Mouse (Mus musculus) limb, embryonic 10.5 days (tissue): ENCODE results near the gene B830017H08Rik. TPM values are rescaled to one million over a fixed set of nuclear protein-coding genes. Genes with fewer than 3 reads are reported as not detected.

Source experiments
- DNase-seq: peaks from one replicate; pipeline ENCODE4 v3.0.0-alpha.2; 2017; ENCODE audit warnings: low spot score
- H3K27ac ChIP-seq: fragments of 300-500 bp; sonication (generic); 2 replicates; pipeline ENCODE4 v1.5.1; 2016; ENCODE audit warnings: mild to moderate bottlenecking
- H3K27me3 ChIP-seq: fragments of 300-500 bp; sonication (generic); 2 replicates; pipeline ENCODE4 v1.6.1; 2016; ENCODE audit warnings: low read depth, mild to moderate bottlenecking; ENCODE audit not compliant: poor library complexity, severe bottlenecking
- H3K36me3 ChIP-seq: fragments of 300-500 bp; sonication (generic); 2 replicates; pipeline ENCODE4 v1.6.1; 2016; ENCODE audit warnings: mild to moderate bottlenecking, moderate library complexity
- H3K4me1 ChIP-seq: fragments of 300-500 bp; sonication (generic); 2 replicates; pipeline ENCODE4 v1.6.1; 2016
- H3K4me3 ChIP-seq: fragments of 300-500 bp; sonication (generic); 2 replicates; pipeline ENCODE4 v1.5.1; 2016; ENCODE audit warnings: mild to moderate bottlenecking, moderate library complexity
- H3K9me3 ChIP-seq: fragments of 300-500 bp; sonication (generic); replicated peaks from 2 replicates; pipeline ENCODE4 v1.6.1; 2016; ENCODE audit warnings: mild to moderate bottlenecking
- WGBS: fragments of 180-500 bp; shearing (Covaris S2); methylation state at CpG from one replicate; pipeline ENCODE4 v1.1.7; 2016; 5-methylcytosine and 5-hydroxymethylcytosine counted together
- polyA plus RNA-seq: library from polyadenylated mRNA; unstranded; fragments of >200 nt; fragmentation: Nextera tagmentation; extraction: Ambion mirVana; gene quantifications from 2 replicates; pipeline ENCODE4 v1.2.1, GENCODE M21; 2016

The B830017H08Rik gene
- polyA plus RNA-seq, 1 experiment from 2014 or later = 0.61 TPM

- WGBS = 80% methylated on average over 8 of the region's 8 CpGs
- Histone ChIP-seq H3K36me3 (no peaks in the 10 kb centered on the region), H3K4me1 (peaks cover 16% of the 10 kb centered on the region), H3K4me3 (0 out of 2 replicates have a peak overlapping the region, but pooled peaks have one; percentile 60), H3K9me3 (no peaks in the 10 kb centered on the region), H3K27me3 (peaks cover 53% of the 10 kb centered on the region), H3K27ac (peak overlapping the region; percentile 89; the same call in 1 of the 2 replicates)
- no peak for DNase-seq
Observed at GRCm38 (mm10) chr16:17816528-17816927, 16.4 kb upstream of the B830017H08Rik start.

GRCm38 (mm10) chr16:17826500-17826899, 6.4 kb upstream of the B830017H08Rik start:
- Histone ChIP-seq H3K27me3 (peaks cover 28% of the 10 kb centered on the region), H3K9me3 (no peaks in the 10 kb centered on the region), H3K4me3 (no peak overlapping the region), H3K36me3 (no peaks in the 10 kb centered on the region), H3K27ac (no peak overlapping the region), H3K4me1 (peaks cover 51% of the 10 kb centered on the region)
- 78% methylated on average over 2 of the region's 2 CpGs for WGBS
- no peak for DNase-seq

GRCm38 (mm10) chr16:17828229-17828628, 4.7 kb upstream of the B830017H08Rik start:
- DNase-seq = no peak
- no peaks in the 10 kb centered on the region for H3K9me3 ChIP-seq
- H3K27me3 ChIP-seq = peaks cover 45% of the 10 kb centered on the region
- 81% methylated on average over 2 of the region's 2 CpGs for WGBS
- H3K4me1 ChIP-seq = peaks cover 67% of the 10 kb centered on the region
- H3K27ac ChIP-seq = peak overlapping the region; percentile 76
- no peak overlapping the region for H3K4me3 ChIP-seq
- no peaks in the 10 kb centered on the region for H3K36me3 ChIP-seq

DNA sequence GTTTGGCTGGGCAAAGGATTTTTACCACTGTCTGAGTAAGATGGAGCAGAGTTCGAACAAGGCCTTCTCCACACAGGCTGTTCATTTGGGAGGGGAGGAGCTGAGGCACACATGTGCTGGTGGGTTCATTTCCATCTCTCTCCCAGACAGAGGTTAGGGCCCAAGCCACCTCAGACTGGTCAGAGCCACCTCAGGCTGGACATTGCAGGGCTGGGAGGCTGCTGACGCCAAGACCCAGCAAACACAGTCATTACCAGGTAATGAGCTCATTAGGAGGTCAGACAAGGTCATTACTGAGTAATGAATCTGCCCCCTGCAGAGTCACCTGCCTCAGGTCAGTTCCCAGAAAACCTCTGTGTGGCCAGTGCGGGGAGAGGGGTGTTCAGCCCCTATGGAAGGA, 4.1 kb upstream of the B830017H08Rik start:
- H3K27ac ChIP-seq = peak overlapping the region; percentile 76
- no peaks in the 10 kb centered on the region for H3K36me3 ChIP-seq
- peaks cover 74% of the 10 kb centered on the region for H3K4me1 ChIP-seq
- no peak overlapping the region for H3K4me3 ChIP-seq
- H3K27me3 ChIP-seq = peaks cover 49% of the 10 kb centered on the region
- H3K9me3 ChIP-seq = no peaks in the 10 kb centered on the region
- WGBS = 45% methylated on average over 3 of the region's 3 CpGs
- peak; percentile 71 for DNase-seq

DNA sequence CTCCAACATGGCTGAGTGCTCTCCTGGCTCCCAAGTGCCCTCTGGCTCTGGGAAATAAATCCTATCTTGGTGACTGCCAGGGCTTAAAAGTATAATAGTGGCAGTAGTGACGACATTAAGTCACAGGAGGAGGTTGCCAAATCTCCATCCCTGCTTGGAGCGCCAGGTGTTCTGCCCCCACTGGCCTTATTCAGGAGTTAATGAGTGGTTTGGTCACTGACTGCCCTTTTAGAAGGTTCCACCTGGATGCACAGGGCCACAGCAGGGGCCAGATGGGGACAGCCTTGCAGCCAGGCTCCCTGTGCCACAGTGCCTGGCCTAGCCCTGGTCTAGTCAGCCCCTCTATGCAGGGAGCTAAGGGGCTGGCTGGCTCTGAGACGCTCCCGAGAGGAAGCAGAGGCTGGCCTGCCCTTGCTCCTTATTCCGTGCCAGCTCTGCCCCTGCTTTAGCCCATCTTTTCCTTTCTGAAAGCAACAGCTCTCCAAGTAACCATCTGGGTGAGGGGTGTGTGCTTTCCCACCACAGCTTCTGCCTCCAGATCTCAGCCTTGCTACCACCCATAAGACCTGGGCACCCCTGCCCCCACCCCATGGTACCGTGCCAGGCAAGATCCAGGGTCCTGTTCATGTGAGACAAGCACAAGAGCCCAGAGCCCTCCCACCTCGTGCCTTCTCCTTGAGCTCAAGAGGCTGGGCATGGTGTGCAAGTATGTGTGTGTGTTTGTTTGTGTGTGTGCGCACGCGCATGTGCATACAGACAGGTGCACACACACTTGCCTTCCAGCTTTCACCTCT, 2.3 kb upstream of the B830017H08Rik start:
- no peaks in the 10 kb centered on the region for H3K9me3 ChIP-seq
- H3K4me3 ChIP-seq = no peak overlapping the region
- no peaks in the 10 kb centered on the region for H3K36me3 ChIP-seq
- 69% methylated on average over 10 of the region's 10 CpGs for WGBS
- no peak for DNase-seq
- H3K4me1 ChIP-seq = peaks cover 81% of the 10 kb centered on the region
- H3K27ac ChIP-seq = peak overlapping the region; percentile 70
- H3K27me3 ChIP-seq = peaks cover 66% of the 10 kb centered on the region

DNA sequence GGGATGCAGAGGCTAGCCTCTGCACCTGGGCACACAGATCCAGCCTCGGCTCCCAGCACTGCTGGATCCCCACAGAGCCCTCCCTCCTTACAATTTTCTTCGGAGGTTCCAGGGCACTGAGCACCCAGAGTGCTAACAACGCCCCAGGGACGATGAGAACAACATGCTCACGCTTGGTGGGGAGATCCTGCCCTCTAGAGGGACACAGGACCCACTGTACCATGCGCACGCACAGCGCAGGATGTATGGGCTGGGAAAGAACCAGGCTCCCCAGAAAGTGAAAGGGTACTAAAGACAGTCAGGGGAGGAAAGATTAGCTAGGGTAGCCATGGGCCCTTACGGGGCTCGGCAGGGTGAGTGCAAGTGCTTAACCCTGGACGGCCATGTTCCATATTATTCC, 1.1 kb upstream of the B830017H08Rik start:
- WGBS = 18% methylated on average over 11 of the region's 11 CpGs
- Histone ChIP-seq H3K27ac (peak overlapping the region; percentile 70), H3K27me3 (peaks cover 78% of the 10 kb centered on the region), H3K9me3 (no peaks in the 10 kb centered on the region), H3K36me3 (no peaks in the 10 kb centered on the region), H3K4me3 (no peak overlapping the region), H3K4me1 (peaks cover 77% of the 10 kb centered on the region)
- peak; percentile 44 for DNase-seq

- peaks cover 62% of the 10 kb centered on the region for H3K4me1 ChIP-seq
- H3K36me3 ChIP-seq = peaks cover 4% of the 10 kb centered on the region; the same call in 1 of the 2 replicates
- H3K4me3 ChIP-seq = peak overlapping the region; percentile 79
- DNase-seq = peak; percentile 74
- peak overlapping the region; percentile 91 for H3K27ac ChIP-seq
- no peaks in the 10 kb centered on the region for H3K9me3 ChIP-seq
- peaks cover 88% of the 10 kb centered on the region for H3K27me3 ChIP-seq
- WGBS = under 1% methylated on average over 37 of the region's 37 CpGs
Observed at GRCm38 (mm10) chr16:17833321-17833680, 380 bp downstream of the B830017H08Rik start.

DNA sequence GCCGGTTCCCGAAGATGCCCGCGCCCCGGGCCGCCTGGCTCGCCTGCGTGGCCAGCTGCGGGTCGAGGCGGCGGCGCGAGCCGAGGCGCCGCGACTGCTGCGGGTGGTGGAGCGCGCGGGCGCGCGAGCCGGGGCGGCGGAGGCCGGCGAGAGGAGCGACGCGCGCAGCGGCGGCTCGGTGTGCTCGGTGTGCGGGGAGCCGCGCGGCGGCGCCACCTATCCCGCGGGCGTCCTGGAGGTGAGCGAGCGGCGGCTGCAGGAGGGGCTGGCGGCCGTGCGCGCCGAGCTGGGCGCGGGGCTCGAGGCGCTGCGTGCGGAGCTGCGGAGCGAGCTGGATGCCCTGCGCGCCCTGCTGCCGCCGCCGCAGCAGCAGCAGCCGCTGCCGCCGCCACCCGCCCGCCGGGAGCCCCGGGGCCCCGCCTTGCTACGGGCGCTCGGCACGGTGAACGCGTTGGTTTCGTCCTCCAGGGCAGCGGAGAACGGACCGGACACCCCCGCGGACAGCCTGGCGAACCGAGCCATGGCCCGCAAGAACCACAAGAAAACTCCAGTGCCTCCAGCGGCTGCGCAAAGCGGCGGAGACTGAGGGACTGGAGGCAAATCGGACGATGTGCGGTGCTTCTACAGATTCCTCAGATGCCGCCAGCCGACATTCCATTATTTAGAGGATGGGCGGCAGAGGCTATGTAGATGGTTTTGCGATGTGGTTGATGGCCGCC, 919 bp downstream of the B830017H08Rik start:
- WGBS = 7% methylated on average over 103 of the region's 103 CpGs
- peak overlapping the region; percentile 91 for H3K27ac ChIP-seq
- H3K4me3 ChIP-seq = peak overlapping the region; percentile 79
- H3K27me3 ChIP-seq = peaks cover 88% of the 10 kb centered on the region
- peaks cover 57% of the 10 kb centered on the region for H3K4me1 ChIP-seq
- H3K36me3 ChIP-seq = peaks cover 4% of the 10 kb centered on the region; the same call in 1 of the 2 replicates
- DNase-seq = peak; percentile 73
- H3K9me3 ChIP-seq = no peaks in the 10 kb centered on the region

DNA sequence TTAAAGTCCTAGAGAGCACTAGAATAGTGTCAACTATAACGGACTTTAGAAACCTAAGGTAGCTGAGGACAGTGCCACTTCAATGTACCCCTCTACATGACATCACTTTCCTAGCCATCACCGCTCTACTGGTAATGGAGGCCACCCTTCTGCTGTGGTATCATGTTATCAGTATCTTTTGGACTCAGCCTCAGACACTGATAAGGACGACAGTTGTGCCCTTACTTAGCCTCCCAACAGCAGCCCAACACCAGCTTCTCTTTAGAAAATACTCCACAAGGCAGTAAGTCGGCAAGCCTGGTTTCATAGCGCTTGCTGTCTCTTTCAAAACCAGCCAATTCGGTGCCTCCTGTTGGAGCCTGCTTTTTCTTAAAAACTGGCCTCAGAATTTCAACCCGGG, 1.6 kb downstream of the B830017H08Rik start:
- WGBS = 56% methylated on average over 7 of the region's 7 CpGs

GRCm38 (mm10) chr16:17835481-17835880, 2.6 kb downstream of the B830017H08Rik start:
- no peak overlapping the region for H3K27ac ChIP-seq
- no peak overlapping the region for H3K4me3 ChIP-seq
- peaks cover 41% of the 10 kb centered on the region for H3K4me1 ChIP-seq
- peak; percentile 35 for DNase-seq
- H3K36me3 ChIP-seq = peaks cover 11% of the 10 kb centered on the region
- whole genome bisulfite sequencing = 66% methylated on average over 13 of the region's 13 CpGs
- H3K9me3 ChIP-seq = no peaks in the 10 kb centered on the region
- H3K27me3 ChIP-seq = peaks cover 76% of the 10 kb centered on the region

More for the DNA sequence above, 1.6 kb downstream of the B830017H08Rik start:
- H3K4me3 ChIP-seq = peak overlapping the region; percentile 79
- peaks cover 50% of the 10 kb centered on the region for H3K4me1 ChIP-seq
- no peaks in the 10 kb centered on the region for H3K9me3 ChIP-seq
- DNase-seq = no peak
- H3K27ac ChIP-seq = no peak overlapping the region; the same call in 1 of the 2 replicates
- H3K27me3 ChIP-seq = peaks cover 85% of the 10 kb centered on the region
- peaks cover 4% of the 10 kb centered on the region; the same call in 1 of the 2 replicates for H3K36me3 ChIP-seq

DNA sequence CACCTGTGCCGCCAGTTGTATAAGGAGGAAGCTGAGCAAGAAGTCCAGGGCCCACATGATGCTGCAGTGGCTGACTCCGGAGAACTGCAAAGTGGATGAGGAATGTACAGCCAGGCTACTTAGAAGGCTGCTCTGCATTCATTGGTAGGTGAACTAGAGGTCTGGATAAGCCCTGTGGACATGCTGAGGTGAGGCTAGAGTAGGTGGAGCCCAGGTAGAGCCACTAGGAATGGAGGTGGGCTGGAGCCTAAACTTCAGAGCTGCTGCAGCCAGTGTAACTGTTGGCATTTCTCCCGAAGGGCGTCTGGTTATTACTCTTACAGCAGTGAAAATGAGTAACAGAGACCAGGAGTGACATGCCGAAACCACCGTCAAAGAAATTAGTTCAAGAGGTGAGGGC, 5.1 kb downstream of the B830017H08Rik start, which contains the start of gene Car15:
Gene Car15 (minus strand): TSS at position 314 of the 400 bp plus-strand sequence.
- WGBS = 83% methylated on average over 6 of the region's 6 CpGs
- peaks cover 37% of the 10 kb centered on the region for H3K36me3 ChIP-seq
- H3K27me3 ChIP-seq = peaks cover 50% of the 10 kb centered on the region
- no peaks in the 10 kb centered on the region for H3K9me3 ChIP-seq
- H3K4me1 ChIP-seq = peaks cover 16% of the 10 kb centered on the region
- H3K27ac ChIP-seq = no peak within 1 kb of the TSS
- no peak within 1 kb of the TSS for H3K4me3 ChIP-seq
- no peak for DNase-seq

DNA sequence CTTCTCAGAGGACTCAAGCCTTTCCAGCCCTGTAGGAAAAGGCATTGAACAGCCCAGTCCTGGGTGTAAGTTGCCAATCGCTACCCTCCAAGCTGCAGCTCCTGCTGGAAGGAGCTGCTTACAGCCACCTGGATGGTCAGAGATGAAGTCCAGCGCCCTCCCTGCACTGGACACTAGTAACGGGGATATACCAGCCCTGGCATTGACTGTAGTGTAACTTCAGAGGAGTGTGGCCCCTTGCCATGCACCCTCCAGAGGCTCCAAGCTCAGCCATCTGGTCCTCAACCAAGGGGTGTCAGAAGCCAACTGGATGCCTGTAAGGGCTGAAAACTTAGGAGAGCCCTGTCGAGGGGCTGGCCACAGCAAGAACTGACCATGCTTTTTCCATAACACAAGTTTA, 7.1 kb downstream of the B830017H08Rik start:
- H3K9me3 ChIP-seq = no peaks in the 10 kb centered on the region
- peaks cover 56% of the 10 kb centered on the region for H3K36me3 ChIP-seq
- H3K27ac ChIP-seq = no peak overlapping the region
- no peak overlapping the region for H3K4me3 ChIP-seq
- peaks cover 31% of the 10 kb centered on the region for H3K27me3 ChIP-seq
- H3K4me1 ChIP-seq = no peaks in the 10 kb centered on the region
- 90% methylated on average over 4 of the region's 4 CpGs for WGBS
- no peak for DNase-seq

- Histone ChIP-seq H3K27ac (no peak overlapping the region), H3K27me3 (peaks cover 6% of the 10 kb centered on the region; the same call in 1 of the 2 replicates), H3K4me1 (no peaks in the 10 kb centered on the region), H3K4me3 (no peak overlapping the region), H3K9me3 (no peaks in the 10 kb centered on the region), H3K36me3 (peaks cover 80% of the 10 kb centered on the region)
- DNase-seq = no peak
- WGBS = 94% methylated on average over 7 of the region's 7 CpGs
Observed at GRCm38 (mm10) chr16:17842437-17842836, 9.5 kb downstream of the B830017H08Rik start.
